Mouse (Mus musculus): Measurements from ENCODE around the gene Apobec2. TPM values are rescaled to one million over a fixed set of nuclear protein-coding genes. Genes with fewer than 3 reads are reported as not detected.

Apobec2 gene
- polyA plus RNA-seq, 1 experiment from 2014 or later = 212 TPM

DNA sequence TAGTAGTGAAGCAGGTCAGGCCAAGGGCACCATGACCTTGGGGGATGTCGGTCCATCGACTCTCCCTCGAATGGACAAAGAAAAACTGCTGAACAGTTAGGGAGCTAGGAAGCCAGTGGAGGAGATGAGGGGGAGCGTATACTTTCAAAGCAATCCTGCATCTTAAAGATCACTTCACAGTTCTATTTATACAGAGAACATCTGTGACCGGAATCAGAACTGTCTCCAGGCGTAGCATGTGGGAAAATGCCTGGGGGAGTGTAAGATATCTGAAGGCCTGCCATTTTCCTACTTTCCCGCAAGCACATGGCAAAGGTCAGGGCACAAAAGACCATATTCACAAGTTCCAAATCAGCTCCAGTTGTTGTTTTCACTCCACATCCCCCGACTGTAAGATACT is 59.7 kb downstream of the Apobec2 start:
- 66% methylated on average over 8 of the region's 8 CpGs for WGBS

GRCm38 (mm10) chr17:48371621-48372020 is 61.1 kb downstream of the Apobec2 start:
- H3K9ac ChIP-seq = no peak overlapping the region
- no peak overlapping the region for H3K27ac ChIP-seq
- H3K4me2 ChIP-seq = no peak overlapping the region
- no peak overlapping the region for H3K4me3 ChIP-seq
- H3K4me1 ChIP-seq (replicated peaks) = no peaks in the 10 kb centered on the region
- ATAC-seq (replicated peaks; ENCODE audit: insufficient number of reproducible peaks, insufficient read depth, low FRiP score, low read depth) = no peak
- no peaks in the 10 kb centered on the region for H3K27me3 ChIP-seq
- H3K36me3 ChIP-seq = no peaks in the 10 kb centered on the region
- H3K9me3 ChIP-seq (replicated peaks) = no peaks in the 10 kb centered on the region; the same call in 1 of the 2 replicates

More for the DNA sequence above, 59.7 kb downstream of the Apobec2 start:
- Histone ChIP-seq H3K27me3 (no peaks in the 10 kb centered on the region), H3K4me1 (replicated peaks) (no peaks in the 10 kb centered on the region), H3K27ac (no peak overlapping the region), H3K4me2 (no peak overlapping the region), H3K9me3 (replicated peaks) (no peaks in the 10 kb centered on the region; the same call in 1 of the 2 replicates), H3K36me3 (no peaks in the 10 kb centered on the region), H3K9ac (no peak overlapping the region), H3K4me3 (no peak overlapping the region)
- no peak for ATAC-seq (replicated peaks; ENCODE audit: insufficient number of reproducible peaks, insufficient read depth, low FRiP score, low read depth)

Other genes starting within 250 kb of the Apobec2 start
- gene Trem1, start 200.2 kb downstream of the Apobec2 start, polyA plus RNA-seq (2015; fragmentation: Nextera tagmentation; extraction: Ambion mirVana) = 0.04 and 0.08 TPM in 2 replicates
- gene Trem3, start 185.2 kb downstream of the Apobec2 start, polyA plus RNA-seq (2015; fragmentation: Nextera tagmentation; extraction: Ambion mirVana) = 0.13 and 0.23 TPM in 2 replicates
- 0.23 and 0.42 TPM in 2 replicates for gene Treml4, start 168.6 kb downstream of the Apobec2 start, polyA plus RNA-seq (2015; fragmentation: Nextera tagmentation; extraction: Ambion mirVana)
- 0.23 and 1.2 TPM in 2 replicates for gene Treml2, start 133.4 kb downstream of the Apobec2 start, polyA plus RNA-seq (2015; fragmentation: Nextera tagmentation; extraction: Ambion mirVana)
- 0.16 and 0.48 TPM in 2 replicates for gene B430306N03Rik, start 116.8 kb downstream of the Apobec2 start, polyA plus RNA-seq (2015; fragmentation: Nextera tagmentation; extraction: Ambion mirVana)
- gene Trem2, start 86.5 kb downstream of the Apobec2 start, polyA plus RNA-seq (2015; fragmentation: Nextera tagmentation; extraction: Ambion mirVana) = 2.7 and 5.7 TPM in 2 replicates
- gene Treml1, start 73.0 kb downstream of the Apobec2 start, polyA plus RNA-seq (2015; fragmentation: Nextera tagmentation; extraction: Ambion mirVana) = 2.5 and 2.6 TPM in 2 replicates
- 8.9 and 10.5 TPM in 2 replicates for gene Nfya, start 23.0 kb downstream of the Apobec2 start, polyA plus RNA-seq (2015; fragmentation: Nextera tagmentation; extraction: Ambion mirVana)
- gene Oard1, start 22.9 kb downstream of the Apobec2 start, polyA plus RNA-seq (2015; fragmentation: Nextera tagmentation; extraction: Ambion mirVana) = 33.5 and 40.2 TPM in 2 replicates
- 7.7 and 8.3 TPM in 2 replicates for gene Tspo2, start 18.6 kb upstream of the Apobec2 start, polyA plus RNA-seq (2015; fragmentation: Nextera tagmentation; extraction: Ambion mirVana)
- 0.33 and 0.84 TPM in 2 replicates for gene Unc5cl, start 22.0 kb upstream of the Apobec2 start, polyA plus RNA-seq (2015; fragmentation: Nextera tagmentation; extraction: Ambion mirVana)